Mouse (Mus musculus) frontal cortex, adult 2 months (tissue): ENCODE measurements around the gene Astn2. TPM values are rescaled to one million over a fixed set of nuclear protein-coding genes. Genes with fewer than 3 reads are reported as not detected.

Source experiments
- DNase-seq, 2 experiments: peaks; one replicate each; pipeline ENCODE4 v3.0.0; 2022; ENCODE audit warnings: low spot score in 1 of 2; ENCODE audit errors: extremely low spot score in 1 of 2
- polyA plus RNA-seq: library from polyadenylated mRNA; depleted of rRNA; stranded (reverse); fragments of >200 nt; gene quantifications from 2 replicates; pipeline ENCODE4 v1.2.3, GENCODE M21; 2012

Gene Astn2
- polyA plus RNA-seq, 1 experiment, result 18.2 TPM

DNA sequence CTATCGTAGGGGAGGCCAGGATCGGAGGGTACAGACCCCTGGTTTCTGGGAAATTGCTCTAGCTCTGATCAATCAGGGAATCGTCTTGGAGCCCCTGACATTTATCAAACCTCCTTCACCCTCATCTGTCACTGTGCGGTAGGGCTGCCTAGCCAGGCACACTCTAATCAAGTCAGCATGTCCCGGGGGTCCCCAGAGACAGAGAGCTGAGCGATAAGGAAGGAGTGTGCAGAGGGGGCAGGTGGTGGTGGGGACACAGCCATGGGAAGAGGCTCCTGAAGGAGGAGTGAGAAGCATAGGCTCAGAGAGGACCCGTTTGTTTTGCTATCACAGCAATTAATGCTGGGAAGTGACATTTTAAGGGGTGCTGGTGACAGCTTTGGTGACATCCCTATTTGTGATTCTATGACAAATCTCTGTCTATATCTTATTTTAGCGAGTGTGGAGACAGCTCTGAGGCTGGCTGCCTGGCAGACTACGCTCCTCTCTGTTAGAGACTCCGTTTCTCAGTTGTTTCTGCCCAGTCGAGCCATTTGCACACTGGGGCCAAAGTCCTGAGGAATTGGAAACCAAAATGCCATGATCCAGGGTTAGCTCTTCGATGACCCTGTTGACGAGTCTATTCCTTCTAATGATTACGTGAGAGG, 228.4 kb downstream of the Astn2 start:
- DNase-seq, result no peak

DNA sequence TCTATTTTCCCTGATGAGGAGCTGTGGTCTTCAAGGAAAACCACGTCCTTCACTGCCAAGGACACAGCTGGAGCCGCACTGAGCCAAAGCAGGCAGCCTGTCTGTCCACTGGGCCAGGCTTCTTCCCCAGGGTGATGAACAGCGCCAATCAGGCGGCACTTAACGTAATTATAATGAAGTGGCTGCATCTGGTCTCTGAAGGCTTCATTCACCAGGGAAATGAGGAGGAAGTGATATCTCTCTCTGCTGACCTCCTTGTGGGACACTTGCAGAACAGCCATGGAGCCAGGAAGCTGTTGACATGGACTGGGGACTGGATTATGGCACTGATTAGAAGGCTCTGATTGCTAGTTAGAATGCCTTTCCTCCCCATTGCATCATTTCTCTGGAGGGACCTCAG, 232.8 kb downstream of the Astn2 start:
- DNase-seq, result no peak

DNA sequence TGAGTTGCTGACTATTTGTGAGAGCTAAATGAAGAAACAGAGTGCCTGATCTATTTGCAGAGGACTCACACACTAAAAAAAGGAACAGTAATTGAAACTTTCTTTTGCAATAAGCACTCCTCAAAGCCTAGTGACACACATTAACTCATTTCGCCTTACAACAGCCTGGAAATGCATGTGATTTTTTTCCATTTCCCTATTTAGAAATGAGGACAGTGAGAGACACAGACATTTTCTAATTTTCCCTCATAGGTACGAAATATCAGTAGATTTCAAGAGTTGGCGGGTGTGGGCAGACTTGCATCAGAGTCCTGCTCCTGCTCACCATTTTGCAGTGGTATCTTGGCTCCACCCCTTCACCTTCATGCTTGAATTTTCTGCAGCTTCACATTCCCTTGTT, 233.6 kb downstream of the Astn2 start:
- DNase-seq, result peak in 1 of 2 experiments; percentile 34

DNA sequence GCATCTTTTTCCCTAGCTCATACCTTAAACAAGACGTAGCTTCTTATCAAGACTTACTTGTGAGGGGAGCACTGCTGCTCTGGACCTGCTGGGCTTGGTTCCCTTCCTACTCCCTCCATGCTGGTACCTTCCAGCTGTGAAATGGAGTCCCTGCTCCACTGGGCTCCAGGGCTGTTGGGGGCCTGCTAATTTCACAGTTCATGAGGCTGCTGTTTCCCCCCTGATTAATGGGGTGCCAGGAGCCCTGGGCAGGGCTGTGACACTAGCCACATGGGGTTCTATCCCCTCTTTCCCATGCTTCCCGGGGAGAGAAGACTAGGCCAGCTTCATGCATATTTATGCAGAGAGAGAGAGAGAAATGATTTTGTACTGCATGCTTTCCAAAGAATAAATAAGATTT, 234.9 kb downstream of the Astn2 start:
- DNase-seq, result no peak

DNA sequence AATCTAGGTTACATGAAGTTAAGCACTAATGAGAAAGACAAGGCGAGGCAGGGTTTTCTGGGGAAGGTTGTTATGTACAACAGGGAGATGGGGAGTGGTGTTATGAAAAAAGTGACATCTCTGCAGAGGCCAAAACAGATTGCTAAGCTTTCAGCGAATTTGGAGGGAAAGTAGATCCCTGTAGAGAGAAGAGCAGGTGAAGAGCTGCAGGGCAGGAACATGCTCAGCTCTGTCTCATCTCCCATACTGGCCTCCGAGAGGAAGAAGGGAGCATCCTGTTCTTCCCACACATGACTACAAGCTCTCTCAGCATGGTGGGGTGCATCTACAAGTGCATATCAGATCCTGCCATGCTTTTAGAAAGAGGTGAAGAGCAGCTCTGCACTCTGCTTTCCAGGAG, 245.7 kb downstream of the Astn2 start:
- DNase-seq, result no peak

DNA sequence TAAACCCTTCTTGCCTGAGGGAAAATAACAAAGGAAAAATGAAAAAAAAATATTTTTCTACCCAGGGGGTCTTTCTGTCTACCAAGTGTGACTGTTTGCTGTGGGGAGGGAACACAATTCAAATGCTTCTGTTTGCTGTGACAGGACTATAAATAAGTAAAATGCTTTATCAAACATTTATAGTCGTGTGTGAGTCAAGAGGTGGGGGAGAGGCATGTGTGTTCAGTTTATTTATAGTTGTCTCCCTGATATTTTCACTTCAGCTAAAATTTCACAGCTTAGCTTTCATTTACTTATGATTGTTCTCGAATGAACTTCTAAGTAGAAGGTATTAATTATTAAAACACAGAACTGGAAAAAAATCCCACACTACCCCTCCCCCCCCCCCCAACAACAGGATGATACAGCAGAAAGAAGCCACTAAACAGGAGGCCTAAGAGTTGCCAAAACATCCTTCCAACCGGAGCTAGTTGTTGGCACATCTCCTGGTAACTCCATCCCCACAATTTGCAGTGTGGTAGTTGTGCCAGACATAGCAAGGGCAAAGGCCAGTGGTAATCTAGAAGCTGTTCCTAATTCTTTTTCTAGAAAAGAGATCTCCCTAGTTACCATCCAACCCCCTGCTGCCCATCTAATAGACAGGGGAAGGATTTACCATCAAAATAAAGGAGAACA, 246.8 kb downstream of the Astn2 start:
- no peak for DNase-seq

DNA sequence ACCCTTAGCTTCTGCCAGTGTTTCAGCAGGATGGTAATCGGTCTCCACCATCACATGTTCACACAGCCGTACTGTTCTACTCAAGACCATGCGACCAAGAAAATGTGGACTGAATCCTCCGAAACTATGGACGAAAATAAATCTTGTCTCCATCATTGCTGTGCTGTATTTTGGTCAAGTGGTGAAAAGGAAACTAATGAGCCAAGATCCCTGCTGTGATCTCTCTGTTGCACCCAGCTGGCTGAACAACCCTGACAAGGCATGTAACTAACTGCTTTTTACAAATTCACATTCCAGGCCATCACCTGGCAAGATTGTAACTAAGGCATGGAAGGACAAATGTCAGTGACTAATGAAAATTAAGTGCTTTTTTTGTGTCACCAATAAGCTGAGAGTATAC, 257.9 kb downstream of the Astn2 start:
- DNase-seq, result no peak

DNA sequence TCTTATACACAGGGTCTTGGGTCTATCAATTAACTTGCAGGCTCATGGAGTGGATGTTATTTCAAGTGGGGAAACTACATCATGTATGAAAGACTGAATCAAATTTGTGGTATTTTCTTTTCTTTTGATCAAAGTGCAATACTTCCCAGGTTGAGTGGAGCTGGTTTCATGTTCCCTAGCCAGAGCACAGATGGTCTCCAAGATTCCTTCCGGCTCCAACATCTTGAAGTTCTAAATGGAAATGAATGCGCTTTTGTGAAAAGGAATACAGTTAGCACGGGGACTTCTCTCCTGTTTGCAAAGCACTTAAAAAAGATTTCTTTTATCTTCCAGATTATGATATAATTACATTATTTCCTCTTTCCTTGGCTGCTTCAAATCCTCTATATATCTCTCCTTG, 278.2 kb downstream of the Astn2 start:
- peak in 1 of 2 experiments; percentile 33 for DNase-seq

DNA sequence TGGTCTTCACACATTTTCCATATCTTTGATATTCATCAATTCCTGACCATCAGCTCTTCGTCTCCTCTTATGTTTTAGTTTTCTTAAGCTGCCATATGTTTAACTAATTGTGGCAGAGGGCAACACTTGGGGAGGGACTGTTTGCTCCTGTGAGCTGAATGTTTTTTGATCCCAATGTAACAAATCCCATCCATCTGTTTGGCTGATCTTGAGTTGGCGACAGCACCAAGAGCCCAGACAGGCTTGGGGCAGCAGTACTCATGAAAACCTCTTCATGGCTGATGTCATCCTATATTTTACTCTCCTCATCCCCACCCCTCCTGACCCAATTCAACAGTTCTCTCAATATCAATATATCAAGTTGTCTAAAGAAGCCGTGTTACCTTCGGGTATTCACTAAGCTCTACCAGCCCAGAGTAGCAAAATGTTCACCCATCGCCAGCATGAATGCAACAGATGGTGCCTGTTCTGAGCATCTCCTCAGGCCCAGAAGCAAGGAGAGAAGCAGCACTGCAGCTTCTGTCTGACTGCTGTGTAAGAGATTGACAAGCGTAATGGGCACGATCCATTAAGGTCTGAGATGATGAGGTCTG, 281.5 kb downstream of the Astn2 start:
- no peak for DNase-seq

DNA sequence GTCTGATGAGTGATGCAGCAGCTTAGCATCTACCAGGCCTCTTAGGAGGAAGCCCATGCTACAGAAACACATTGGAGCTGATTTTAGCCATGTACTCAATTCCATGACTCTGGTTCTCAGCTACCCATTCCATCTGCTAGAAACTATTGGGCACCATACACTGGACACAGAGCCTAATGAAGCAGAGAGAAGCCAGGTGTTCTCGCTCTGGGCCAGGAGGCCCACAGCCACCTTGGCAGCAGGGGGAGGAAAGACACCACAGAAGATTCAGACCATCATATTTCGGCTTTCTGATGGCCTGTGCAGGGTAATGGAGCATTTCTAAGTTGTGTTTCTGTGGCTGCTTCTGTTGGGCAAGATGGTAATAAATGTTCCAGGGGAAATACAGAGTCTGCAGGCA, 290.2 kb downstream of the Astn2 start:
- DNase-seq, result no peak

DNA sequence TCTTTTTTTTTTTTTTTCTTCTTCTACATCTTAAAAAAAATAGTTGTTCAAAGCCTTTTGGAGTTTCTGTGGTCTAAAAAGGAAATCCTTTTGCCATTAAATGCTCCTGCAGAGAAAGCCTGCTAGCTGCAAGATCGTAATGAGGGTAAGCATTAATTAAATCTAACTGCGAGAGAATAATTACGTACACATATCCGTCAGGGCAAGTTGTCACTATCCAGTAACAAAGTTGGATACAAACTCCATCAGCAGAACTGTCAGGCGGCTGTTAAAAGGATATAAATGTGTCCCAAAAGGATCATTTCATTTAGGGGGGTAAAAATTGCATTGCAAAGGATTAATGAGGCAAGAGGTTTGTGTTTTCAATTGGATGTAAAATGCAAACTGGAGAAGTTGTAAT, 302.4 kb downstream of the Astn2 start:
- DNase-seq, result no peak

DNA sequence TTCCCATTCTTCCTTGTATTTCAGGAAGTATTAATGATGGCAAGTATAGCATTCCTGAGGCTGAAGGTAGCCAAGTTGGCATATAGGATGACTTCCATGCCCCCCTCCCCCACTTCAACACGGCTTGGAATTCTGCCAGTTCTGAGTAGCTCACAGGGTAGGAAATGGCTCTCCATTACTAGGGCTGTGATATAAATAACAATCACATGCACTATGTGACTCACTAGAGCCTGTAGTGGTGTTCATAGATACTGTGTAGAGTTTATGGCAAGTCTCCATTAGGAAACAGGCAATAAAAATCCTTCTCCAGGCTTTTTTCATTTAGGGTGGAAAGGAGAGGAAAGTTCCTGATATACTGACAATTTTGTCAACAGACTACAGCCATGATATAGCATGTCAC, 306.8 kb downstream of the Astn2 start:
- no peak for DNase-seq

DNA sequence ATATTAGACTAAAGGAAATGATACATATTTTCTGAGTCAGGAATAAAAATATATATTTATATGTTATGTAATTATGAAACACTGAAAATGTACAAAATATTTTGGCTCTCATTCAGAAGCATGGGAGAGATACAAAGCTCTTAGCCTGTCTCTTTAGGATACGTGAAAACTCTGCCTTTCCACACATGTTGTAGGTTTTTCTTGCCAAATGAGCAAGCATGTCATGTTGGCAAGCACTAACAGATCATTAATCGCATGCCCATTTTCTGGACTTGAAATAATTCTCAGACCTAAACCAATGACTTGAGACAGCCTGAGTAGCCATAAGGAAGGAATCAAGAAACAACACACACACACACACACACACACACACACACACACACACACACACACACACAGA, 308.3 kb downstream of the Astn2 start:
- DNase-seq, result no peak

DNA sequence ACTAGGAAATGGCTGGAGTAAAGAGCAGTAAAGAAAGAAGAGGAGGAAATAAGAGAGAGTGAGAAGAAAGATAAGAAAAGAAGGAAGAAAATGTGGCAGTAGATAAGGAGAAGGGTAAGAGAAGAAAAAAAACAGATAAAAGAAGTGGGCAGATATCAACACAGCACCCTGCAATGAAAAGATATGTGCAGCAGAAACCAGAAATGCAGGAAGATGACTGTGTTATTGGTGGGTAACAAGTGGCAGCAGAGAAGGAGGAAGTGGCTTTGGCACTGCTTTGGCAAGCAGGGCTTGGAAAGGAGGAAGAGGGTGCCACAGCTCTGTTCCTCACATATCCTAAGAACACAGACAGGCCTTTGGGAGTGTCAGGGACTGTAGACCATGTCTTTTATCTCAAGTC, 347.2 kb downstream of the Astn2 start:
- no peak for DNase-seq

DNA sequence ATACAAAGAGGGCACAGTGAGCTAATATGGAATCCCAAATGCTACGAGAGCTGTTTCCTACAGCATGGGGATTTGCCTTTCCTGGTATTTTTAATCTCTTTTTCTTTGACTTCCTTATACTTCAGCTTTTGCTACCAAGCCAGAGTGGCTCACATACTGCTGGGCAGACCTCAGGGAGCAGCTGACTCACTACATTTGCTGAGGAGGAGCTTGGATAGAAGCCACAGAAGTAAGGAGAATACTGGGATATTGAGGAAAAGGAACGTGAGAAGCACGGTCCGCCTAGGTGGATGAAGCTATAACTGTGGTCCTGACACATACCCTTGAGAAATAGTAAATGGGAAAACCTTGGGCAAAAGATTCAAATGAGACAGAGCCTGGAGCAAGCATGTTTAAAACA, 348.7 kb downstream of the Astn2 start:
- DNase-seq, result peak in 1 of 2 experiments; percentile 6

DNA sequence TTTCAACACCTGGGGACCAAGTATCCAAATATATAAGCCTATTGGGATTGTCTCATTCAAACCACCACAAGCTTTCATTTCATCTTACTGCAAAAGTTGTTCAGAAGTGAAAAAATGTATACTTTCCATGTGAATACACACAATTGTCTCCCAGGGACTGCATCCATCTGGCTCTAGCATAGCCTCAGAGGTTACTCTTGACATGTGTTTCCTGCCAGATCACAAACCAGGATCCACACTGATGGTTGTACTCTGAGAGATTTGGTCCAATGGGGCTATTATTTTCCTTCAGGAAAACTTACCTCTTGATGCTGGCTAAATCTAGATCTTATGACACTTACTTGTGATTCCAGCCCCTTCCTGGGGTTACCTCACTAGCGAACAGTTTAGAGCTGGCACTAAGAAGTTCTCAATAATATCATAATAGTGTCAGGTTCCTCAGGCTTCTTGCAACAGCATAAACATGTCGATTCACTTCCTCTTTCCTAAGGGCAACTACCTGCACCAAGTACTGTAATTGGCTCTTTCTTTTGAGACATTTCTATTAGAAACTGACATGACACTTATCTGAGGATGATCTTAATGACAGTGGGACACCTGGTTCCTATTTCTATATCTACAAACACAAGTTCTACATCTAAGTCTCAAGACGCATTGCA, 361.3 kb downstream of the Astn2 start:
- DNase-seq, result no peak

DNA sequence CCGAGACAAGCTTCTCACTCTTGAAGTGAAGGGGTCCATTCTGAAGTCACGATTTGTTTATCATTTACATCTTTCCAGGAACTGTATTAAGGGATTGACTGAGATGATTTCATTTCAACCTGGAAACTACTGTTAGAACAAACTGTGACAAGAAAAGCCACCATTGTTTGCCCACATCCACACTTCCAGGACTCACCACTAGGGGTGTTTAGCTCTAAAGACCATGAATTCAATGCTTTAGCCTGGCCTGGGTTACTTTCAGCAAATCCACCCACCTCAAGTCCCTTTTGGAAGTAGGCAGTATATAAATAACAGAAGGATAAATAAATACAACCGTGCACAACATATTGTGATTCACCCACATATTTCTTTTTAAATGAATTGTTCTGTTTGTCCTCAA, 370.6 kb downstream of the Astn2 start:
- peak in 1 of 2 experiments; percentile 13 for DNase-seq

DNA sequence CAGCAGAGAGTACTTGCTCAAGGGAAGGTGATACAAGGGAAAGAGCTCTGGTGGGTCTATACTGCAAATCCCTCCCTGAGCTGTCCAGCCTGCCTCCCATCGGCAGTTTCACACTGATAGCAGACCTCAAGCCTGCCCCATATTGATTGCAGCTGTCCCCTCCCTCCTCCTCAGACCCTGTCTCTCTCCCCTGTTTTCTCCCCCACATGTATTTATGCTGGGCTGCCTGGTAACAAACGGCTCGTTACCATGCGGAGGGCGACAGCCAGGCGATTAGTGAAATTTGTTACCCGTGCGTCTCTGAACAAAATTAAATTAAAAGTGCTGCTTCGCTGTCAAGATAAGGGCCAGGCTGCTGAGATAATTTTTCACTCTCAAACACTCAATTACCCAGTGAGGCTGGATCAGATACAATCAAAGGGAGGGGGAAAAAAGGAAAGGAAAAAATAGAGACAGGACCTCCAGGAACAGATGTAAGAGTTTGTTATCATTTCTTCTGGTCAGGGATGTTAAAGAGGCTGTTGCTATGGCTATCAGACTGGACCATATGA, 373.0 kb downstream of the Astn2 start:
- no peak for DNase-seq

DNA sequence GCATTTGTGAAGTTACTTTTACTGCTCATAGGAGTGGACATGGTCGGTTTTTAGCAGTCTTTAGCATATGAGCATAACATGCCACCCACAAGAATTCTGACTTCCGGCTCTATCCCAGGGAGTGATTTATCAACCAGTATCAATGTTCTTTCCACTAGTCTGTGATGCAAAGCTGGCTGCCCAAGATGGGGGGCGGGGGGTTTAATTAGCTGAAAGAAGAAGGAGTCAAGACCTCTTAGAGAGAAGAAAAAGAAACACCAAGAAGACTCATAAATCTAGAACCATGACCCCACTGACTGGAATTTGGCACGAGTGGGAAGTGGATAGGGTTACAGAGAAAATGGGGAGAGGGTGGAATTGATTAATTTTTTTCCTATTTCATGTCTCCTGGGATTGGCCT, 374.5 kb downstream of the Astn2 start:
- no peak for DNase-seq

DNA sequence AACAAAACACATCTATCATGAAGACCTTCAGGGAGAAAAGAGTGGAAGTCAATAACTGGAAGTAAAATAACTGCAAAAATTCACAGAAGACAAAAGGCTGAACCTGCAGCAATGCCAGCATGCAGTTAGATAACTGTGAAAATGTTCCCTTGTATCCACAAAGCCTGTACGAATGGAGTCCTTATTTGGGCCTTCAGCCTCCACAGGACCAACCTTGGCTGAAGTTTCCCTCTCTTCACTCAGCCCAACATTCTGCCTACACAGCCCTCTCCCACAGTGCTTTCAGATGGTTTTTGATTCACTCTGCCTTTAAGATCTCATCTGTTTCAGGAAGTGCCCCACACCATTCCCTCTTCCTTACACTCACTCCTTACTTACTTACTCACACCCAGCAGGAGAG, 376.5 kb downstream of the Astn2 start:
- DNase-seq, result no peak

DNA sequence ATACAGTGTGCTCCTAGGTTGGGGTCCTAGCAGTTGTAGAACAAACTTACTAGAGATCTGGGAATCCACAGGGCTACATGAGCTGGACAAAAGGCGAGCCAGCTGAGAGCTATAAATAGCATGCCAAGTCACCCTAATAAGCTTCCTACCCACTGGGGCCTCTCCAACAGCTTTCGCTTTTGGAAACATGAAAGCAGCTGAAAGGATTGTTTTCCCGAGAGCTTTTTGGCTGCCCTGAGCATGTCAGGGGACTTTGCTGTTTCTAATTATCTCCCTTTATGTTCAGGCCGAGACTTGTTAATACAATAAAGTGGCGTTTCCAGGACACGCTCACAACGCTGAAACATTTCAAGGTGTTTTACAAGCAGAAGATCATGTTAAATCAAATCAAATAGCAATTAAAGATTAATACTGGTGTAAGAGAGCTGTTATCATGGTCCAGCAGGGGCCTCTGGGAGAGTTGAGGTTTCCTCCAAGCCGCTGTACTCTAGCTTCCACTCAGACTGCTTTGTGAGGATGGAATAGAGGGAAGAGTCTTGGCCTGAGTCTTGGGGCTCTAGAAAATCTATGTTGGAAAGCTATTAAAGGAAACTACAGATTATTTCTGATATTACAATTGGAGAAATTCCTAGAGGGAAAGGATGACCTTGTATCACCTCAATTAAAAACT, 378.9 kb downstream of the Astn2 start:
- DNase-seq, result peak; percentile 7 to 17
